Mouse (Mus musculus) neural tube, embryonic 14.5 days (tissue): ENCODE measurements around the gene Xcr1. TPM values are rescaled to one million over a fixed set of nuclear protein-coding genes. Genes with fewer than 3 reads are reported as not detected.

Experiments used
- ATAC-seq: fragments of 200-750 bp; cut with Nextera tagmentation; 2 replicates; pipeline ENCODE4 v1.8.0; 2017; ENCODE audit warnings: low read depth, mild to moderate bottlenecking, moderate TSS enrichment, moderate library complexity
- H3K27ac ChIP-seq: fragments of 300-500 bp; sonication (generic); 2 replicates; pipeline ENCODE4 v1.5.1; 2014; ENCODE audit warnings: low read depth, mild to moderate bottlenecking, control low read depth, low read length, moderate library complexity, mixed read lengths
- H3K27me3 ChIP-seq: fragments of 300-500 bp; sonication (generic); 2 replicates; pipeline ENCODE4 v1.6.1; 2014; ENCODE audit warnings: low read length; ENCODE audit not compliant: control insufficient read depth, insufficient read depth
- H3K36me3 ChIP-seq: fragments of 300-500 bp; sonication (generic); 2 replicates; pipeline ENCODE4 v1.6.1; 2014; ENCODE audit warnings: low read length, mixed read lengths; ENCODE audit not compliant: control insufficient read depth, insufficient read depth
- H3K4me1 ChIP-seq: fragments of 300-500 bp; sonication (generic); 2 replicates; pipeline ENCODE4 v1.6.1; 2014; ENCODE audit warnings: low read length; ENCODE audit not compliant: control insufficient read depth, insufficient read depth
- H3K4me2 ChIP-seq: fragments of 300-500 bp; sonication (generic); 2 replicates; pipeline ENCODE4 v1.6.1; 2014; ENCODE audit warnings: mild to moderate bottlenecking, low read depth, low read length, control low read depth
- H3K4me3 ChIP-seq: fragments of 300-500 bp; sonication (generic); 2 replicates; pipeline ENCODE4 v1.5.1; 2014; ENCODE audit warnings: low read depth, low read length, control low read depth, mixed read lengths
- H3K9ac ChIP-seq: fragments of 300-500 bp; sonication (generic); replicated peaks from 2 replicates; pipeline ENCODE4 v1.6.1; 2014; ENCODE audit warnings: low read depth, mild to moderate bottlenecking, control low read depth, low read length, mixed read lengths
- H3K9me3 ChIP-seq: fragments of 300-500 bp; sonication (generic); 2 replicates; pipeline ENCODE4 v1.6.1; 2016; ENCODE audit warnings: low read length; ENCODE audit not compliant: control insufficient read depth
- WGBS: fragments of 180-500 bp; shearing (Covaris S2); extraction: QIAGEN DNeasy Blood & Tissue Kit; methylation state at CpG from one replicate; pipeline ENCODE4 v1.1.7; 2014; 5-methylcytosine and 5-hydroxymethylcytosine counted together
- polyA plus RNA-seq: library from polyadenylated mRNA; unstranded; fragments of >200 nt; fragmentation: Nextera tagmentation; extraction: Ambion mirVana; gene quantifications from 2 replicates; pipeline ENCODE4 v1.2.1, GENCODE M21; 2014

Xcr1 gene
- polyA plus RNA-seq, 1 experiment from 2014 or later = 0.04 TPM

DNA sequence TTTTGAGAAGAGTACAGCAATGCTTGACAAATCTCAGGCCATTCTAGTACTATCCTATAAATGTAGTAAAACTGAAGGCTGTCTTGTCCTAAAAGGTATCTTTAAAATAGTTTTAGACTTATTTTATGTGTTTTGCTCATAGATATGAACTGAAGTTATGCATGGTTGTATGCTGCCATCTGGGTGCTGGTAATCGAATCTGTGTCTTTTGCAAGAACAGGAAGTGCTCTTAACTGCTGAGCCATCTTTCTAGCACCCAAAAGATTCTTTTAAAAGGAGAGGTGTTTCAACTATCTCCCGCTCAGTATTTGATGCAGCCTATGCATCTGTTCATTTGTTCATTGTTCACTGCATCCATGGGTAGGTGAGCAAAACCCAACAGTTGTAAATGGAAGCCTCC is 56.6 kb downstream of the Xcr1 start:
- no peak for ATAC-seq
- WGBS = 94% methylated on average over 2 of the region's 2 CpGs

DNA sequence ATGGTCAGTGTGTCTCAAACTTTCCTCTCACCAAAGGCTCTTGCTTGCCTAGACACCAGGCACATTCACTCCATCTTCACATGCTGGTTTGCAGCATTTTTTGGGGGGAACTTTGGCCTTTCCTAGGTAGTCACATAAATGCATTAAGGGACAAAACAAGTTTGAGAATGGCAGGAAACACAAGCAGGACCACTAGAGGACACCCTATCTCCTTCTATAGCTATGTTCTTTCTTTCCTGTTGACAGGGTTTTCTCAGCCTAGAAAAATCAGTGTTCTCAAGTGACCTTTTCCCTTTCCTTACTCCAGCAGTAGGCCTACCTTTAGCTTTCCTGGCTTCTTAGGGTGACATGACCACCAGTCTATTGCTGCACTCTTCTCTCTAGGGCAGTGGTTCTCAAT is 58.9 kb downstream of the Xcr1 start:
- Histone ChIP-seq H3K9ac (no peak overlapping the region), H3K27me3 (no peaks in the 10 kb centered on the region), H3K4me2 (no peak overlapping the region), H3K9me3 (no peaks in the 10 kb centered on the region), H3K36me3 (no peaks in the 10 kb centered on the region), H3K4me3 (no peak overlapping the region), H3K27ac (no peak overlapping the region), H3K4me1 (no peaks in the 10 kb centered on the region)
- ATAC-seq = no peak

More for the DNA sequence above, 56.6 kb downstream of the Xcr1 start:
- H3K4me1 ChIP-seq = no peaks in the 10 kb centered on the region
- no peak overlapping the region for H3K4me2 ChIP-seq
- H3K4me3 ChIP-seq = no peak overlapping the region
- H3K27me3 ChIP-seq = no peaks in the 10 kb centered on the region
- H3K9ac ChIP-seq = no peak overlapping the region
- no peaks in the 10 kb centered on the region for H3K9me3 ChIP-seq
- no peak overlapping the region for H3K27ac ChIP-seq
- no peaks in the 10 kb centered on the region for H3K36me3 ChIP-seq

DNA sequence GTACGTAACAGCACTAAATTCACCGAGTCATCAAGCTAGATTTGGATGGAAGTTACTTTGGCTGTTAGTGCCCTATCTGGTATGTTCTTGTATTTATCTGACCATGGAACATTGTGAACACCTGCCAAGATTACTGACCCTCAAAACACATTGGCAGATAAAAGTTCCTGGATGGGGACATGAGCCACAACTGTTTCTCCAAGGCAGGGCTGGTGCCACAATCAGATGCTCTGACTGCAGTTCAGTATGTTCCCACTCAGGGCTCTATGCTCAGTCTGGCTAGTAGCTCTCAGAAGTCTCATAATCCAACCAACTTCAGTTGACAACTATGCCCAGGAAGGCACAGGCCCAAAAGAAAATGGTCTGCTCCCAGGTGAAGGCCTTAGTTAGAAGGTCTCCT is 59.4 kb downstream of the Xcr1 start:
- no peak overlapping the region for H3K9ac ChIP-seq
- 0 out of 2 replicates have a peak, but pooled peaks cover under 1% of the 10 kb centered on the region for H3K36me3 ChIP-seq
- no peaks in the 10 kb centered on the region for H3K9me3 ChIP-seq
- WGBS = 94% methylated on average over 2 of the region's 2 CpGs
- no peak overlapping the region for H3K27ac ChIP-seq
- no peak for ATAC-seq
- no peak overlapping the region for H3K4me3 ChIP-seq
- no peak overlapping the region for H3K4me2 ChIP-seq
- no peaks in the 10 kb centered on the region for H3K27me3 ChIP-seq
- no peaks in the 10 kb centered on the region for H3K4me1 ChIP-seq

Other genes with a start within 250 kb of the Xcr1 start
- 0.46 and 0.52 TPM in 2 replicates for gene Slc6a20b, start 229.5 kb downstream of the Xcr1 start, polyA plus RNA-seq
- 0.04 and 0.26 TPM in 2 replicates for gene Ccr9, start 183.6 kb downstream of the Xcr1 start, polyA plus RNA-seq
- gene Slc6a20a, start 183.1 kb downstream of the Xcr1 start, polyA plus RNA-seq = 1.3 and 4.8 TPM in 2 replicates
- 51.4 and 62.8 TPM in 2 replicates for gene Lztfl1, start 144.3 kb downstream of the Xcr1 start, polyA plus RNA-seq
- 0.17 and 0.18 TPM in 2 replicates for gene Cxcr6, start 55.6 kb downstream of the Xcr1 start, polyA plus RNA-seq
- 11.2 and 13.5 TPM in 2 replicates for gene Fyco1, start 10.1 kb downstream of the Xcr1 start, polyA plus RNA-seq
- 0.12 and 1.6 TPM in 2 replicates for gene Ccr1, start 106.7 kb upstream of the Xcr1 start, polyA plus RNA-seq
- gene Ccr1l1, start 116.4 kb upstream of the Xcr1 start, polyA plus RNA-seq = not detected in 2 replicates
- not detected in 2 replicates for gene Ccr3, start 159.9 kb upstream of the Xcr1 start, polyA plus RNA-seq
- 0.35 TPM in 1 of 2 replicates, not detected in the other for gene Ccr2, start 239.9 kb upstream of the Xcr1 start, polyA plus RNA-seq